ENCODE assay signal across 9 mouse cellular contexts in the genomic region with DNA sequence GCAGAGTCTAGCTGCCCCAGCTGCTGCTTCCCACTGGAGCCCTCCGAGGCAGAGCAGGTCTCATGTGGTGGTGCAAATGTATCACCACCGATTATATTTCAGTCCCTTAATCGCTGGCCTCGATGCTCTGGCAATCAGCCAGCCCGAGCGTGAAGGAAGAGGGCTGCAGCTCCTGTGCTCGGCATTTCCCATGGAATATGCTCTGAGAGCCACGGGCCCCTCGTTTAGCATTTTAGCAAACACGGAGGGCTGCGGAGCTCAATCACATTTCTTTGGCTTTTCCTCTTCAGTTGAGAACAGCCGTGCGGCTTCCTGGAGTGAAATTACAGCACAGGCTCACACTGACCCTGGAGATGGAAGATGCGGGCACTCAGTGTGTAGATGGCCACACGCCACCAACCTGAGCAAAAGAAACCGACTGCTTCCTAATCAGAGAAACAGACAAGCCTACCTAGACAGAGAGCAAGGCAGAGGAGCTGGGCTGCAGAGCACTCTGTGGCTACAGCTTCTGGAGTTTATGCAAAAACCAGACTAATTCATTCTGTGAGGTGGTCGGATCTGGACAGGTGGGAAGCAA.
DNase-seq lines count a peak whose midpoint lies in the region; ATAC-seq and TF ChIP-seq lines count a peak whose summit lies in the region.
"Had no signal": no experiment of that assay in that cellular context is flagged by ENCODE, and none has a peak within 500 bp of the region (broad histone marks: within the 10 kb centered on the region; RNA-seq: fewer than 3 reads in every experiment).

No protein-coding gene starts in this region.

- no peak for TF ChIP-seq CTCF in midbrain, postnatal 0 days (IDR thresholded peaks at IDR 0.05)

- H3K36me3 ChIP-seq in kidney, embryonic 14.5 days (ENCODE audit: control insufficient read depth, insufficient read depth, low read length), result no peaks in the 10 kb centered on the region
- no peaks in the 10 kb centered on the region for H3K36me3 ChIP-seq in embryonic facial prominence, embryonic 15.5 days
- H3K36me3 ChIP-seq in intestine, embryonic 16.5 days (ENCODE audit: control insufficient read depth, insufficient read depth, low read length), result no peaks in the 10 kb centered on the region
- no peaks in the 10 kb centered on the region for H3K36me3 ChIP-seq in midbrain, postnatal 0 days (ENCODE audit: insufficient read depth, low read length)
- H3K36me3 ChIP-seq: G1E had no signal

- no peaks in the 10 kb centered on the region; the same call in 1 of the 2 replicates for H3K27me3 ChIP-seq in kidney, embryonic 14.5 days (ENCODE audit: control insufficient read depth, insufficient read depth, low read length)
- peaks cover 6% of the 10 kb centered on the region; the same call in 1 of the 2 replicates for H3K27me3 ChIP-seq in embryonic facial prominence, embryonic 15.5 days
- no peaks in the 10 kb centered on the region for H3K27me3 ChIP-seq in intestine, embryonic 16.5 days (replicated peaks; ENCODE audit: control insufficient read depth, insufficient read depth, low read length)
- no peaks in the 10 kb centered on the region for H3K27me3 ChIP-seq in midbrain, postnatal 0 days (ENCODE audit: insufficient read depth, low read length)

- WGBS in kidney, embryonic 14.5 days, result 23% methylated on average over 17 of the region's 17 CpGs
- 33% methylated on average over 17 of the region's 17 CpGs for WGBS in embryonic facial prominence, embryonic 15.5 days
- WGBS in intestine, embryonic 16.5 days, result 29% methylated on average over 17 of the region's 17 CpGs
- 20% methylated on average over 17 of the region's 17 CpGs for WGBS in midbrain, postnatal 0 days

- no peak for DNase-seq in kidney, adult 9 months
- DNase-seq in midbrain, postnatal 0 days (ENCODE audit: low spot score), result peak; percentile 58
- DNase-seq in left cerebral cortex, adult 11 months (ENCODE audit: low spot score), result no peak
- no peak for DNase-seq in frontal cortex, postnatal 14 days (ENCODE audit: low spot score in 2 of 2)

- H3K9me3 ChIP-seq in kidney, embryonic 14.5 days (ENCODE audit: control insufficient read depth, low read length), result no peaks in the 10 kb centered on the region
- H3K9me3 ChIP-seq in embryonic facial prominence, embryonic 15.5 days (replicated peaks), result no peaks in the 10 kb centered on the region
- H3K9me3 ChIP-seq in intestine, embryonic 16.5 days (ENCODE audit: control insufficient read depth, low read length), result no peaks in the 10 kb centered on the region
- no peaks in the 10 kb centered on the region for H3K9me3 ChIP-seq in midbrain, postnatal 0 days (ENCODE audit: low read length)

- H3K4me3 ChIP-seq in kidney, embryonic 14.5 days (ENCODE audit: low read length), result no peak overlapping the region
- peak overlapping the region; percentile 16; the same call in 1 of the 2 replicates for H3K4me3 ChIP-seq in embryonic facial prominence, embryonic 15.5 days (replicated peaks)
- H3K4me3 ChIP-seq in intestine, embryonic 16.5 days (ENCODE audit: low read length), result 0 out of 2 replicates have a peak overlapping the region, but pooled peaks have one; percentile 11
- H3K4me3 ChIP-seq in midbrain, postnatal 0 days (ENCODE audit: low read depth, low read length), result peak overlapping the region; percentile 24

- ATAC-seq in kidney, embryonic 14.5 days (ENCODE audit: low FRiP score, low TSS enrichment), result peak; percentile 87
- ATAC-seq in cerebellum, adult (ENCODE audit: insufficient number of reproducible peaks, low FRiP score, low TSS enrichment), result peak; percentile 63
- ATAC-seq in embryonic facial prominence, embryonic 15.5 days (ENCODE audit: insufficient number of reproducible peaks, low FRiP score, low TSS enrichment, low read depth), result 0 out of 2 replicates have a peak, but pooled peaks have one; percentile 54
- peak; percentile 55; the same call in 1 of the 2 replicates for ATAC-seq in intestine, embryonic 16.5 days
- peak; percentile 49; the same call in 1 of the 2 replicates for ATAC-seq in midbrain, postnatal 0 days (ENCODE audit: low FRiP score)

- H3K27ac ChIP-seq in kidney, embryonic 14.5 days (ENCODE audit: low read depth, low read length), result no peak overlapping the region
- no peak overlapping the region for H3K27ac ChIP-seq in embryonic facial prominence, embryonic 15.5 days (replicated peaks)
- H3K27ac ChIP-seq in intestine, embryonic 16.5 days (ENCODE audit: low read length), result no peak overlapping the region
- H3K27ac ChIP-seq in midbrain, postnatal 0 days (ENCODE audit: low read depth, low read length), result no peak overlapping the region

- peak overlapping the region; percentile 21; the same call in 1 of the 2 replicates for H3K4me2 ChIP-seq in kidney, embryonic 14.5 days (replicated peaks; ENCODE audit: low read depth, low read length)
- peak overlapping the region; percentile 43 for H3K4me2 ChIP-seq in embryonic facial prominence, embryonic 15.5 days (replicated peaks)
- peak overlapping the region; percentile 42; the same call in 1 of the 2 replicates for H3K4me2 ChIP-seq in intestine, embryonic 16.5 days (ENCODE audit: low read depth, low read length)
- peak overlapping the region; percentile 53 for H3K4me2 ChIP-seq in midbrain, postnatal 0 days (ENCODE audit: low read depth, low read length, poor library complexity, severe bottlenecking)

- peaks cover 3% of the 10 kb centered on the region; the same call in 1 of the 2 replicates for H3K4me1 ChIP-seq in kidney, embryonic 14.5 days (ENCODE audit: control insufficient read depth, insufficient read depth, low read length)
- peaks cover 5% of the 10 kb centered on the region; the same call in 1 of the 2 replicates for H3K4me1 ChIP-seq in embryonic facial prominence, embryonic 15.5 days
- H3K4me1 ChIP-seq in intestine, embryonic 16.5 days (ENCODE audit: control insufficient read depth, insufficient read depth, low read length), result peaks cover 6% of the 10 kb centered on the region; the same call in 1 of the 2 replicates
- no peaks in the 10 kb centered on the region; the same call in 1 of the 2 replicates for H3K4me1 ChIP-seq in midbrain, postnatal 0 days (ENCODE audit: insufficient read depth, low read length)

- H3K9ac ChIP-seq in kidney, embryonic 14.5 days (ENCODE audit: low read depth, low read length), result peak overlapping the region; percentile 32; the same call in 1 of the 2 replicates
- H3K9ac ChIP-seq in embryonic facial prominence, embryonic 15.5 days, result peak overlapping the region; percentile 31; the same call in 1 of the 2 replicates
- H3K9ac ChIP-seq in intestine, embryonic 16.5 days (ENCODE audit: low read depth, low read length), result 0 out of 2 replicates have a peak overlapping the region, but pooled peaks have one; percentile 29
- H3K9ac ChIP-seq in midbrain, postnatal 0 days (replicated peaks; ENCODE audit: low read length, poor library complexity, severe bottlenecking), result no peak overlapping the region
